Mouse (Mus musculus): ENCODE data around the gene Ccdc105.

Ccdc105 gene

DNA sequence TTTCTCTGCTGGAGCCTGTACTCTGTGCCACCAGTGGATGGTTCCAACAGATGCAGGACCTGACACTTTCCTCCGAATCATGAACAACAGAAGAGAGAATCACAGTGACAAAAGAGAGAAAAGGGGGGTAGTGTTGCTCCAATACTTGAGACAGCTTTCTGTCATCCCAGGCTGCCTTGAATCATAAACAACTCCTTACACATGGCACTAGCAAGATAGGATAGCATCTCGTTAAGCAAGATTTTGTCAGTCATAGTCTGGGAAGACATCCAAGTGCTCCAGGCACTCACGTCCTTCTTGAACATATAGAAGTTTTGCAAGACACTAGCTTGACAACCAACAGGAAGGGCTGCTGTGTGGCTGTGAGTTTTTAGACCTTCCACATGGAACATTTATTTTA lies 25.8 kb downstream of the Ccdc105 start:
- Histone ChIP-seq H3K4me1 (replicated peaks; ENCODE audit: low read depth, low read length) (no peaks in the 10 kb centered on the region), H3K27me3 (ENCODE audit: insufficient read depth, low read length) (no peaks in the 10 kb centered on the region), H3K36me3 (ENCODE audit: insufficient read depth, low read length) (no peaks in the 10 kb centered on the region), H3K9me3 (ENCODE audit: low read length) (no peaks in the 10 kb centered on the region), H3K4me3 (replicated peaks; ENCODE audit: low read length) (no peak overlapping the region)
- no peak for TF ChIP-seq CTCF (conservative IDR thresholded peaks at IDR 0.05; ENCODE audit: low read length)
- TF ChIP-seq POU5F1 (IDR thresholded peaks at IDR 0.05; ENCODE audit: borderline replicate concordance, low read length) = no peak
- no peak for TF ChIP-seq NANOG (IDR thresholded peaks at IDR 0.05; ENCODE audit: borderline replicate concordance, low read length)

DNA sequence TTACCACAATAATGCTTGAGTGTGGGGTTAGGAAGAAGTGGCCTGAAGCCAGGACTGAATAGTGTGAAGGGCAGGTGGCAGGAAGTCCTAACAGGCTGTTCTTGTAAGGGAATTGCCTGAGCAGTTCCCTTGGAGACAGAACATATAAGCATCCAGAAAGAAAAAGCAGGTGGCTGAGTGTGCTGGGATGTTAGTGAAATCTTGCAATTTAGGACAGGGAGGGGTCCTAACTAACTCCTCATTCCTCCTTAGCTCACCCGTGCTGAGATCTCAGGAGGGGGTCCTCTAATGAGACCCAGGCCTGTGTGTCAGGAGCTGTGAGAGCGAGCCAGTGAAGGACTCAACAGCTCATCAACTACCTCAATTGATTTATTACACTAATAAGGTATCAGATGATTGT lies 29.4 kb downstream of the Ccdc105 start:
- H3K9me3 ChIP-seq (ENCODE audit: low read length) = no peaks in the 10 kb centered on the region
- no peaks in the 10 kb centered on the region for H3K36me3 ChIP-seq (ENCODE audit: insufficient read depth, low read length)
- H3K4me1 ChIP-seq (replicated peaks; ENCODE audit: low read depth, low read length) = peaks cover under 1% of the 10 kb centered on the region; the same call in 1 of the 2 replicates
- H3K4me3 ChIP-seq (replicated peaks; ENCODE audit: low read length) = no peak overlapping the region
- TF ChIP-seq POU5F1 (IDR thresholded peaks at IDR 0.05; ENCODE audit: borderline replicate concordance, low read length) = no peak
- no peak for TF ChIP-seq CTCF (conservative IDR thresholded peaks at IDR 0.05; ENCODE audit: low read length)
- TF ChIP-seq NANOG (IDR thresholded peaks at IDR 0.05; ENCODE audit: borderline replicate concordance, low read length) = no peak
- no peaks in the 10 kb centered on the region for H3K27me3 ChIP-seq (ENCODE audit: insufficient read depth, low read length)

DNA sequence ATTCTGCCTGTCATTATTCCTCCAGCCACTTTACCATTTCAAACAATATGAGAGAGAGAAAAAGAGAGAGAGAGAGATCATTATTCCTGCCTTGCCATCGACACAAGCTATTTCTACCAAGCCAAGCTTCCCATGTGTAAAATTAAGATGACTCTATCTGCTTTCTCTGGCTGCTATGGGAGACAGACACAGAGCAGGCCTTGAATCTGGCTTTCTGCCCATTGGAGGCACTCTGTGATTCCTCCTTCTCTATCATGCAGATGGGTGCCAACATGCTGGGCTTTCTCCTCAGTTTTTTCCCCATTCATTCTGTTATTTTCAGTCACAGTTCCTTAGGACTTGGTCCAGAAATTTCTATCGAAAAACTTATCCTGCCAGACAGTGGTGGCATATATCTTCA lies 30.2 kb downstream of the Ccdc105 start:
- H3K4me1 ChIP-seq (replicated peaks; ENCODE audit: low read depth, low read length) = peaks cover 6% of the 10 kb centered on the region; the same call in 1 of the 2 replicates
- H3K9me3 ChIP-seq (ENCODE audit: low read length) = no peaks in the 10 kb centered on the region
- no peaks in the 10 kb centered on the region for H3K27me3 ChIP-seq (ENCODE audit: insufficient read depth, low read length)
- no peak for TF ChIP-seq POU5F1 (IDR thresholded peaks at IDR 0.05; ENCODE audit: borderline replicate concordance, low read length)
- H3K36me3 ChIP-seq (ENCODE audit: insufficient read depth, low read length) = no peaks in the 10 kb centered on the region
- no peak overlapping the region for H3K4me3 ChIP-seq (replicated peaks; ENCODE audit: low read length)

DNA sequence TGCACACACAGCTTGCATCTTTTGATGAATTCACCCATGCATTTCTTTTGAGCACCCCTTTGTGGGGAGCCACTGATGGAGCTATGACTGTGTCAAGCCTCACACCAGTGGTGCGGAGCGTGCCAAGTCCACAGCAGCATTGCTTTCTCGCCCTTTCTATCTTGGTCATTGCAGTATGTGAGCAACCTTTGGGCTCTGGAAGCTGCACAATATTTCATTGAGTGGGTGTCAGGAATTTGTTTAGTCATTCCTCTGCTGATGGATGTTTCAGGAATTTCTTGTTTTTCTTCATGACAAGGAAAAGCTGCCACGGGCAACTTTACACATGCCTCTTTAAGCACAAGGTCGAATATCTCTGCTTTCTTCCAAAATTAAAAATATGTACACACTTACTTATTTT lies 30.8 kb downstream of the Ccdc105 start:
- TF ChIP-seq NANOG (IDR thresholded peaks at IDR 0.05; ENCODE audit: borderline replicate concordance, low read length) (no peak), CTCF (conservative IDR thresholded peaks at IDR 0.05; ENCODE audit: low read length) (no peak), POU5F1 (IDR thresholded peaks at IDR 0.05; ENCODE audit: borderline replicate concordance, low read length) (no peak)
- Histone ChIP-seq H3K4me1 (replicated peaks; ENCODE audit: low read depth, low read length) (peaks cover 6% of the 10 kb centered on the region; the same call in 1 of the 2 replicates), H3K4me3 (replicated peaks; ENCODE audit: low read length) (no peak overlapping the region)

DNA sequence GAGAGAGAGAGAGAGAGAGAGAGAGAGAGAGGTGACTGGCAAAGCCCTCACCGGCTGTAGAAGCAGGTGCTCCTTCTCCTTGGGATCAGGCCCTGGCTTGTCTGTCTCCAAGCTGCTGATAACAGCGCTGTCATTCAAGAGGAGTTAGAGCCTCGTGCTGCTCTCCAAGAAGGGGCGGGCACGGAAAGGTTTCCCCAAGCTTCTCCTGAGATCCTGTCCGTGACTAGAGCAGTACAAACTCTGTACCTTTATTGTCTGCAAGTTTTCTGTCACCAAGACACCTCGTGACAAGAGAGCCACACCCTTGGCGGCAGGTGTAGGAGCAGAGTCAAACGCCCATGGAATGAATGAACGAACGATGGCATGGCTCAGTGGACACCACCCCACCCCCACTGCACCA lies 34.8 kb downstream of the Ccdc105 start, which contains the start of gene Casp14:
Gene Casp14 (minus strand): TSS at position 239 of the 400 bp plus-strand sequence.
- Histone ChIP-seq H3K27me3 (ENCODE audit: insufficient read depth, low read length) (no peaks in the 10 kb centered on the region), H3K4me3 (replicated peaks; ENCODE audit: low read length) (no peak within 1 kb of the TSS), H3K4me1 (replicated peaks; ENCODE audit: low read depth, low read length) (peaks cover 6% of the 10 kb centered on the region; the same call in 1 of the 2 replicates), H3K9me3 (ENCODE audit: low read length) (no peaks in the 10 kb centered on the region), H3K36me3 (ENCODE audit: insufficient read depth, low read length) (no peaks in the 10 kb centered on the region)
- TF ChIP-seq POU5F1 (IDR thresholded peaks at IDR 0.05; ENCODE audit: borderline replicate concordance, low read length) (no peak), NANOG (IDR thresholded peaks at IDR 0.05; ENCODE audit: borderline replicate concordance, low read length) (no peak), CTCF (conservative IDR thresholded peaks at IDR 0.05; ENCODE audit: low read length) (no peak)

More for the DNA sequence above, 30.8 kb downstream of the Ccdc105 start:
- no peaks in the 10 kb centered on the region for H3K36me3 ChIP-seq (ENCODE audit: insufficient read depth, low read length)
- H3K27me3 ChIP-seq (ENCODE audit: insufficient read depth, low read length) = no peaks in the 10 kb centered on the region
- no peaks in the 10 kb centered on the region for H3K9me3 ChIP-seq (ENCODE audit: low read length)

DNA sequence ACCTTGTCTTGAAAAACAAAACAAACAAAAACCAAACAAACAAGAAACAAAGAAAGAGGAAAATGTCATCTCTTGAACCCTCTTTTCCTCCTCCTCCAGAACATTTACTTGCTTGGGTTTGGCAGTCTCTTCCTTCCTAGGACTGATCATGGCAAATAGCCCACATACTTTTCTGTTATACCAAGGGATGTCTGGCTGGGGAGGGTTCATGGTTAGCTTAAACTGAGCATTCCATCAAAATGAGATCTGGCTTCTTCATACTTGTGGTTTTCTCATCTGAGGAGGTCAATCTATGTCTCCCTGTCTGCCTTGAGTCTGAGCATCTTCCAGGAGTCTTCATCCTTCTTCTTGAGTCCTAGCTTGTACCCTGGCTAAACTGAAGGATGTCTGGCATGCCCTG lies 36.6 kb downstream of the Ccdc105 start:
- TF ChIP-seq POU5F1 (IDR thresholded peaks at IDR 0.05; ENCODE audit: borderline replicate concordance, low read length) (no peak), NANOG (IDR thresholded peaks at IDR 0.05; ENCODE audit: borderline replicate concordance, low read length) (no peak), CTCF (conservative IDR thresholded peaks at IDR 0.05; ENCODE audit: low read length) (no peak)
- Histone ChIP-seq H3K36me3 (ENCODE audit: insufficient read depth, low read length) (no peaks in the 10 kb centered on the region), H3K4me1 (replicated peaks; ENCODE audit: low read depth, low read length) (peaks cover 6% of the 10 kb centered on the region; the same call in 1 of the 2 replicates), H3K4me3 (replicated peaks; ENCODE audit: low read length) (no peak overlapping the region), H3K9me3 (ENCODE audit: low read length) (no peaks in the 10 kb centered on the region), H3K27me3 (ENCODE audit: insufficient read depth, low read length) (no peaks in the 10 kb centered on the region)

DNA sequence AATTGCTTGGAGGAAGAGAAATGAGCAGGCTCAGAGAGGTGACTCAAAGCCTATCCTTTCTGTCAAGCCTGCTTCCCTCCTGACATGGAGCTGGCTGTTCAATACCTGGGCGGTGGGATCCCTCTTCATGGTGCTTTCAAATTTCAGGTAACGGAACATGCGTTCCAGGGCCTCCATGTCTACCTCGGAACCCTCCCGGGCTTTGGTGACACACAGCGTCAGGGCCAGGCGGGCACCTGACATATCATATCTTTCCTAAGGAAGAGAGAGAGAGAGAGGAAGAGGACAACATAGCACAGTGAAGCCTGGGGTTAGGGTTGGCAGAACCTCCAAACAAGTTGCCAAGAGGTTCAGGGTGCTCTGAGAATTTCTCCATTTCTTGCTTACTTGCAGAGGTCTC lies 37.7 kb downstream of the Ccdc105 start:
- TF ChIP-seq POU5F1 (IDR thresholded peaks at IDR 0.05; ENCODE audit: borderline replicate concordance, low read length) = no peak
- TF ChIP-seq NANOG (IDR thresholded peaks at IDR 0.05; ENCODE audit: borderline replicate concordance, low read length) = no peak
- no peak for TF ChIP-seq CTCF (conservative IDR thresholded peaks at IDR 0.05; ENCODE audit: low read length)
- Histone ChIP-seq H3K36me3 (ENCODE audit: insufficient read depth, low read length) (no peaks in the 10 kb centered on the region), H3K27me3 (ENCODE audit: insufficient read depth, low read length) (no peaks in the 10 kb centered on the region), H3K4me3 (replicated peaks; ENCODE audit: low read length) (no peak overlapping the region), H3K9me3 (ENCODE audit: low read length) (no peaks in the 10 kb centered on the region), H3K4me1 (replicated peaks; ENCODE audit: low read depth, low read length) (peaks cover 6% of the 10 kb centered on the region; the same call in 1 of the 2 replicates)

DNA sequence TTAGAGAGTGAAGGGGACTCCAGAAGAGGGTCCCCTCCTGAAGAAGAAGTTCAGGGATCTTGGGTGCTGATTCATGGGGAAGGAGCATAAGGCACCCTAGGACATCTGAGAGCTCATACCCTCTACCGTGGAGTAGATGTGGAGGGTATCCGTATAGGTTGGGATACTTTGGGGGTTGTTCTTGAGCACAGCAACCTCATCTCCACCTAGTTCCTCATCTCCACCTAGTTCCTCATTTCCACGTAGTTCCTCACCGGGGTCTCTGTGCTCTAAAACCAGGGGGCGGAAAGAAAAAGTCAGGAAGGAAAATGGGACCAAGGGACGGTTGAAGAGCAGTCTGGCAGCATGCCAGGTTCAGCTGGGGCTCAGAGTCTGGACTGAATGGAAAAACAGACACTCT lies 38.7 kb downstream of the Ccdc105 start:
- H3K4me3 ChIP-seq (replicated peaks; ENCODE audit: low read length) = no peak overlapping the region
- no peaks in the 10 kb centered on the region for H3K27me3 ChIP-seq (ENCODE audit: insufficient read depth, low read length)
- H3K36me3 ChIP-seq (ENCODE audit: insufficient read depth, low read length) = no peaks in the 10 kb centered on the region
- H3K4me1 ChIP-seq (replicated peaks; ENCODE audit: low read depth, low read length) = peaks cover 6% of the 10 kb centered on the region; the same call in 1 of the 2 replicates
- H3K9me3 ChIP-seq (ENCODE audit: low read length) = no peaks in the 10 kb centered on the region
- TF ChIP-seq POU5F1 (IDR thresholded peaks at IDR 0.05; ENCODE audit: borderline replicate concordance, low read length) (no peak), NANOG (IDR thresholded peaks at IDR 0.05; ENCODE audit: borderline replicate concordance, low read length) (no peak), CTCF (conservative IDR thresholded peaks at IDR 0.05; ENCODE audit: low read length) (no peak)

DNA sequence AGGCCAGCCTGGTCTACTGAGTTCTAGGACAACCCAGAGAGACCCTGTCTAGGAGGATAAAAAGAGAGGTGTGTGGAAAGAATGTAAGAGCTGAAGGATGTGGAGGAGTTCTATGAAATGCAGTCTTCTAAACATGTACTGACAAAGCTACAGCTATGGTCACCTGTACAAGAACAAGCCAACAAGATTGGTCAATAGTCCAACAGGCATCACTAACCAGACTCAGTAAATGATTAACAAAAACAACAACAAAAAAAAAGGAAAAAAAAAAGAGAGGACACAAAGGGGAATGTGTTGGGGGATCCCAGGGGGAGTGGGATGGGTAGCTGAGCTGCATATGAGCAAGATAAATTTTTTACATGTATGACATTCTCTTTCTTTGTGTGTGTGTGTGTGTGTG lies 42.2 kb downstream of the Ccdc105 start:
- no peak for TF ChIP-seq POU5F1 (IDR thresholded peaks at IDR 0.05; ENCODE audit: borderline replicate concordance, low read length)
- no peak for TF ChIP-seq CTCF (conservative IDR thresholded peaks at IDR 0.05; ENCODE audit: low read length)
- TF ChIP-seq NANOG (IDR thresholded peaks at IDR 0.05; ENCODE audit: borderline replicate concordance, low read length) = no peak
- H3K9me3 ChIP-seq (ENCODE audit: low read length) = no peaks in the 10 kb centered on the region
- H3K4me1 ChIP-seq (replicated peaks; ENCODE audit: low read depth, low read length) = no peaks in the 10 kb centered on the region
- no peaks in the 10 kb centered on the region for H3K27me3 ChIP-seq (ENCODE audit: insufficient read depth, low read length)
- no peak overlapping the region for H3K4me3 ChIP-seq (replicated peaks; ENCODE audit: low read length)
- H3K36me3 ChIP-seq (ENCODE audit: insufficient read depth, low read length) = no peaks in the 10 kb centered on the region

Data from E14TG2a.4 (cell line).